Mouse (Mus musculus): ENCODE results near the gene Tspan18. TPM values are rescaled to one million over a fixed set of nuclear protein-coding genes. Genes with fewer than 3 reads are reported as not detected.

Tspan18 gene
- total RNA-seq, 2 experiments from 2014 or later = 1.4 to 1.6 TPM

DNA sequence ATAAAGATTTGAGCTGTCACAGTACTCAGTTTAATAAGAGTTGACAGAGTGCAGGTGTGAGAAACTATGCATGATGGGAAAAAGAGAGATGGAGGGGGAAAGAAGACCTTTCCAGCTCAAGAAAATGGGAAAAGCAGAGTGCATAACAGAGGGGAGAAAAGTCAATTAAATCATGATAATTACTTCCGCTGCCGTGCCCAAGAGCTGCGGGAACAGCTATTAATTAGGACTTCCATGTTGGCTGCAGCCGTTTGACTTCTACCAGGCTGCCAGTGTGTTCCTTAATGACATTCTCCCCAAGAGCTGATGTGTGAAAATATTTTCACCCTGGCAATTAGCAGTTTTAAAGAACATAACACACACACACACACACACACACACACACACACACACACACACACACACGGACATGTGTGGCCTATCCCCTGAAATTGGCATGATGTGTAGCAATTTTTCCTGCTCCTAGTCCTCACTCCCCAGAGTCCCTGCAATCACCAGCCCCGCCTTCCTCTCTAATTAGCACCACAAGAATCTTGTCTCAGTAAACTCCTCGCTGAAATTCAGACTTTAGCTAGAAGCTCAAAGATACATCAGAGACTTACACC is 67.6 kb downstream of the Tspan18 start:
- DNase-seq (ENCODE audit: low spot score in 2 of 2) = no peak

DNA sequence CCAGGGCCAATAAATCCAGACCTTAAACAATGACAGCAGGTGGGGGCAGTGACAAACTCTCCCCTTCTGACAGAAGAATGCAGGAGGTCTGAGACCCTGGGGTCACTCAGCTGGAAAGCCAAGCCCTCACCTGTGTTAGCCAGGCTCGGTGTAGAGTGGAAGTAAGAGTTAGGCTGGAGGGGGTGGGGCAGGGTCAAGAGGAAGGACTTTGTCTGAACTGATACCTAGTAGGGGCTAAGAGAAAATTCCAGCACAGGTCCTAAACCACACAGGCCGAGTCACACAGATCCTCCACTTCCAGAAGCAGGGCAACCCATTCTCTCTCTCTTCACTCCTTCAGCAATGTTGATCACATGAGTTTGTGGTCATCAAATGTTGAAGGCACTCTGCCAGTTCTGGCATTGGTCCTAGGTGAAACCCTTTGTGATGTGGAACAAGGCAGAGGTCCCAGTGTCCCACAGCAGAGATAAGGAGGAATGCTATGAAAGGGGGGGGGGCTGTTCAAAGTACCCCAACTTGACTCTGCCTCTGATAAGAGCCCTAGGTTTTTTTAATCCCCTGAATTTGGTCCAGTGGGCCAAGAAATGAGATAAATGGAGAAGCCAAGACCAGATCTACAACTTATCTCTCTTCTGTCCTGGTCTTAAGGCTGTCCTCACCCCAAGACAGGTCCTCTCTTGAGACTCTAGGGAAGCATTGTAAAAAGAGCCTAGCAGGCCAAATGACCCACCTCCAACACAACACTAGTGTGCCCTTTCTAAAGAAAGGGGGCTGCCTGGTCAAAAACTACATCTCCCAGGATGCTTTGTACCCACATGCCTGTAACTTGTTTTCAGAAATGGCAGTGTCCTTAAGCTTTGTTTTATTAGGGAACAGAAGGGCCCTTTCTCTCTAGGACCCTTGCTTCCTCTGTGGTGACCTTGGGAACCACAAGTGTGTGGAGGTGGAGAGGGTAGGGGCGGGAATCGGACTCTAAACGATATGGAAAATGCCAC is 71.7 kb downstream of the Tspan18 start:
- no peak for DNase-seq (ENCODE audit: low spot score in 2 of 2)

DNA sequence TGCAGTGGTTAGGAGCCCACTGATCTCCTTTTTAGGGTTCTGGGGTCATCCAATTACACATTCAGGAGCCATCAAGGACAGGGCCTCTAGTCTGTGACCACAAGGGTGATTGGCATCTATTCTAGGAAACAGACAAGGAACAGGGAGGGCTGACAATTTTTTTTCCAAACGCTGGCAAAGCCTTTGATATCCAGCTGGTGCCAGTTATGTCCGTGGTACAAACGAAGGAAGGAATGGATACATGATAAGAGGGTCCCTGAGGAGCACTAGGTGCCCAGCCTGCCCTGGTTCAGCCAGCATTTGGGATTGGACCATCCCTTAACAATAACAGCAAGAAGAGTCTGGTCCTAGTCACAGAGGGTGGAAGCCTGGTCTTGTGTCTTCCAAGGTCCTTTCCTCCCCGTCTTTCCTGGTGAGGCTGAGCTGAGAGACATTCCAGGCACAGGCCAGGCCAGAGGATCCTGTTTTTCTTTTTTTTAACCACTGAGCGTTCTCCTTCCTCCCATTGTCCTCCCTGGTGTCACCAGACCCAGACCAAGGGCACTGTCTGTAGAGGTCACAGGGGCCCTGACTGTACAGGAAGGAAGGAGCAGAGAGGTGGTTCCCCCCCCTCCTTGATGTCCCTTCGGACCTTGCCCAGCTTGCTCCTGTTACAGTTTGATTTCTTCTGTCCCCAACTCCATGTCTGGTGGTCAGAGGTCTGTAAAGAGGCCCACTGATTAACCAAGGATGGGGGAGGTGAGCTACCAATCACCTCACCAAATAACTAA is 72.6 kb downstream of the Tspan18 start:
- no peak for DNase-seq (ENCODE audit: low spot score in 2 of 2)

DNA sequence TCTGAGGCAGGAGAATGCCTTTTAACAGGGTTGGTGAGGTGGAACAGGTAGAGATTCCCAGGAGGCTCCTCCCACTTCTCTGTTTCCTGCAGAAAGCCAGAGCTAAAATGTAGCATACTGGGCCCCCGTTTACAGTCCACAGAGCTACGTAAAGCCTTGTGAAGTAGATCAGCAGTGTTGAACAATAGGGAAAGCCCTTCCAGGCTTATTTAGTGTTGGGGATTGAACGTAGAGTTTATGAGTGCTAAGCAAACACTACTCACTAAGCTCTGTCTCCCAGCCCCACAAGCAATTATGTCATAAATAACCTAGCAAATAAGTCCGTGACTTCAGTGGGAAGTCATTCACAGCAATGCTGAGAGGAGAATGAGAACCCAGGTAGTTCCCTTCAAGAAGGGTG is 76.7 kb downstream of the Tspan18 start:
- no peak for DNase-seq (ENCODE audit: low spot score in 2 of 2)

DNA sequence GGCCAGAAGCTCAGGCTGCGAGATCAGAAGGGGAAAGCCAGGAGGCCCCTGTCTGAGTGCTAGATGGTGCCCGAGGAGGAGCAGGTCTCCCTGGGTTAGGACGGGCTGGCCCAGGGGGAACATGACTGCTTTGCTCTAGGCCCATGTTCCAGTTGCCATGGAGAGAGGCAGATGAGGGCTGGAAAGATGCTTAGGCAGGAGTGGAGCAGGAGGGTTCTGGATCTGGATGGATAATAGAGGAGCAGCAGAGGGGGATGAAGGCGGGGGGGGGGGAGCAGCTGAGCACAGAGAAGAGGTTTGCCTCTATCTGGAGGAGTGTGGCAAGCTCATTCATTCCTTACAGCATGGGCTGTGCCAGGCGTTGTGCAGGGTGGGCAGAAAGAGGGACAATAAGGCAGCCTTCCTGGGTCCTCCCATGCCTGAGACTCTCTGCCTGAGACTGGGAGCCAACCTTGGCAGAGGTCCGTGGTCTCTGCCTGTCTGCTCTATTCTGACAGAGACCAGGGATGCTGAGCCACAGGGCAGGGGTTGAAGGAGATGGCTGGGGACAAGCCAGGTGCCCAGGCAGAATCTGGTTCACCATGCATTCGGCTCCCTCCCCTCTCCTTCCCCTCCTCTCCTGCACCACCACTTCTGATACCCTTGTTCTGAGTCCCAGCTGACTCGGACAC is 77.4 kb downstream of the Tspan18 start:
- DNase-seq (ENCODE audit: low spot score in 2 of 2) = no peak

DNA sequence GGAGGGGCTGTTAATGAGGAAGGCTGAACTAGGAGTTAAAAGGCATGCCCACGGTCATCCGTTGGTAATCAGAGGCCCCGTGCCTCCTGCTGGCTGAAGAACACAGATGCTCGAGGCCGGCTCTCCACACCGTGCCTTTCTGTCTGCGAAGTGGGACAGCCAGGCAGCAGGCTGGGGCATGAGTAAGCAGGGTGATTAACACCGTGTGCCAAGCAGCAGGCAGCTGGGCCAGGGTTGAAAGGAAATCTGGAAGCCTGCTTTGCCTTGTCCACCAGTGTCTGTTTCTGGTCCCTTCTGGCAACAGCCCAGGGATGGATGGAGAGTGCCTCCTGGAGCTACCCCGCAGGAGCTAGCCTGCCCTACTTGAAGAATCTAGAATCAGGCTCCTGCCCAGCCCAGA is 81.9 kb downstream of the Tspan18 start:
- DNase-seq (ENCODE audit: low spot score in 2 of 2) = peak; percentile 9 to 29

DNA sequence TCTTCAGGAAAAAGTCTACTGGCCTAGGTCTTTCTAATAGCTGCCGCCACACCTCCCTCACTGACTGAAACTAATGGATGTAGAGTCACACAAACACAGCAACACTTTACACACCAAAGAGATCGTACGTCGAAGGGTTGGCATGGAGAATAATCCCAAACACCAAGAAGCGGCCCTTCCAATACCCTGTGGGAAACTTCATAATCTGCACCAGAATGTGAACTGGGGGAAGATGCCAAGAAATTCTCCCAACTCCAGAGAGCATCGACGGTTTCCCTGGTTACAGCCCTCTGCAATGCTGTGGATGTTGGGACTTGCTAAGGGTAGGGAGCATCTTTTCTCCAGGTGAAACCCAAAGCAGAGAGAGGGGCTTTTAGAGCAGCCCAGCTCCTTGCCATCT is 83.7 kb downstream of the Tspan18 start:
- DNase-seq (ENCODE audit: low spot score in 2 of 2) = no peak

DNA sequence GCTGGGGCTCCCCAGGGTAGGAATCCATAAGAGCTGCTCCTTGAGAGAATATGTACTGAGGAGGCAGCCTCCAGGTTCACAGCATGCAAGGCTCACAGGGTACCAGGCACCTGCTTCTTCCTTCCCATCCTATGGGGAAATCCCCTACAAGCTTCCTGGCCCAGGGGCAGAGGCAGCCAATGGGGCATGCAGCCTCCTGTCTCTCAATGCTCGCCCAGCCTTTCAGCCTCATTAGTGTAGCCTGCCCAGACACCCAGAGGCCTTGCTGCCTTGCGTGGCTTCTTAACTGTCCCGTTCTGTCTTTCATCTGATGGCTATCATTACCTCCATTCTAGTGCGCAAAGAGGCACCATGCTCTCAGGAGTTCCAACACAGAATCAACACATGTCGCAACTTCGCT is 85.2 kb downstream of the Tspan18 start:
- DNase-seq (ENCODE audit: low spot score in 2 of 2) = no peak

DNA sequence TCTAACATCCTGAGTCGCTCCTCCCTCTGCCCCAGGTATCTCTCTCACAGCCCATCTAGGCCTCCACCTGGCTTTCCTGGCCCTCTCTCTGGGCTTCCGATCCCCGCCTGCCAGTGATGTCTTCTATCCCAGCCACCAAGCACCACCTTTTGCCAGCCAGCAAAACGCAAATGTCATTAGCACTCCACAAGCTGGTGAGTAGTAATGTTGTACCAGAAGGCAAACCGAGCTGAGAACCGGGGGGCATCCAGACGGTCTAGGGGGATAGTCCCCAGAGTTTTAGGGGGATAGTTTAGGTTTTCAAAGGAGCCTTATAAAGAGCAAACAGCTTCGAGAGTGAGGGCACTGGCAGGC is 90.2 kb downstream of the Tspan18 start:
- DNase-seq (ENCODE audit: low spot score in 2 of 2) = no peak

DNA sequence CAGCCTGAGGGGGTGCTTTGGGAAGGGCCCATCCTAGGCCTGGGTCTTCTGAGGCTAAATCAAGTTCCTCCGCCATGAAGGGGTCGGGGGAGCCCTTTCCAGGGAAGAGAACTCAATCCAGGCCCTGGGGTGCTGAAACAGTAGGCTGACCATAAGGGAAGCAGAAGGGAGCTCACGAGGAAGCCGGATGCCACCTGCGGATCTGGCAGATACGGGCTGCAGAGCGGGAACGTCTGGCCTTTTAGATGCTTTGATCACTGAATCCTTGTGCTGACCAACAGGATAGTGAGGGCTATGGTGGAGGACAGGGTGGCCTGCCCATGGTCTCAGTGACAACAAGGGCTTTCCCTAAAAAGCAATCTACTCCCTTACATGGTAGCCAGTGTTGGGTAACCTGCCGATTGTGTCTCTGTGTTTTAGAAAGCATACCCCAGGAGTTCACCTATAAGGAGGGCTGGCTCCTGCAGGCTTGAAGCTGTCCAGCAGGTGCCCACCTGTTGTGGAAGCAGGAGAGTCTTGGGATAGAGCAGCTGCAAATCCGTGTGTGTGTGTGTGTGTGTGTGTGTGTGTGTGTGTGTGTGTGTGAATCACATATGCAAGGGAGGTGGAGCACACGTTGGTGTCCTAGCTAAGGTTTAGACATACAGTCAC is 90.7 kb downstream of the Tspan18 start:
- DNase-seq (ENCODE audit: low spot score in 2 of 2) = no peak

DNA sequence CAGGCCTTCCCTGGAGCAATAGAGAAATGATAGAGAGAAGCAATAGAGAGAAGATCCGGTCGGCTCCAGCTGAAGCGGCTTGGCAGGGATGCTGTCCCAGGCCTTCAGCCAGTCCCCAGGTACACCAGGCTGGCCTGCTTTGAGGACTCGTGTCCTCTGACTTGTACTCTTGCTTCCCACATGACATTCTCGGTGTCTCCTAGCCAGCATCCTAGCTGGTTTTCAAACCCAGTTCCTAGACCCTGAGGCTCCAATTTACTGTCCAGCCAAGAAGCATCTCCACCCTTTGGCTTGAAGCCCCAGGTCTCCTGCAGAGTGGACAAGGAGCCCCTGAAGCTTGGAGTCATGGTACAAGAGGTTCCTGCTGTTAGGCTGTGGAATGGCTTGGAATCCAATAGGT is 92.1 kb downstream of the Tspan18 start:
- no peak for DNase-seq (ENCODE audit: low spot score in 2 of 2)

DNA sequence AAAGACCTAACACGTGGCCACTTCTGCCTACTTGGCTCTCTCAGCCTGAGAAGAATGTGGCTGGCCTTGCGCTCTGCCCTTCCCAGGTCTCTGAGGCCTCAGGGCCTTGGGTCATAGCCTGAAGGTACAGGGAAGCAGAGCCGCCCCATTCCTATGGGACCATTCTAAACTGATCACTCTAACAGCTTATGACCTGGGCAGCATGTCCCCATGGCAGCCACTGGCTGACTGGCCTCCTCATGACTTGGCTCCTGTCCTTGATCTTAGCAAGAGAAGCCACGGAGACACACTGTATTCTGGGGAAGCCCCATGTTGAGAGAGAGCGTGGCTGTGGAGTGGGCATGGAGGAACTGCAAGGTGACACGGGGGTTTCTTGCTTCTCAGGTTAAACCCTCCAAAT is 95.4 kb downstream of the Tspan18 start:
- no peak for DNase-seq (ENCODE audit: low spot score in 2 of 2)

DNA sequence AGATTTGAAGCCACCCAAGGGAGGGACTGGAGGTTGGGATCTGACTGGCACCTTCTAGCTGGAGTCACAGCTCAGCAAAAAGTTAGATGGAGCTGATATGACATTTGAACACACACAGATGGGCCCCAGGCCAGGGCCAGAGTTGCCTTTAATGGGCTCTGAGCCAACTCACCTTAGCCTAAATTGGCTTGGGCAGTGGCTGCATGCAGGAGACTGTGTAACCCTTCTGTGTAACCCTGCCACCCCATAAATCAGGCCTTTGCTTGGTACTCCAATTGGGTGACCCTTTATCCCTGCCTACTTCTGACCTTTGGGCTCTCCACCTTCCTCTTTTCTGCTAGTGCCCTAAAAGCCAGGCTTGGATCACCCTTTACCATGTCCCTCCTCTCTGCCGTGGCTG is 97.2 kb downstream of the Tspan18 start:
- DNase-seq (ENCODE audit: low spot score in 2 of 2) = no peak

DNA sequence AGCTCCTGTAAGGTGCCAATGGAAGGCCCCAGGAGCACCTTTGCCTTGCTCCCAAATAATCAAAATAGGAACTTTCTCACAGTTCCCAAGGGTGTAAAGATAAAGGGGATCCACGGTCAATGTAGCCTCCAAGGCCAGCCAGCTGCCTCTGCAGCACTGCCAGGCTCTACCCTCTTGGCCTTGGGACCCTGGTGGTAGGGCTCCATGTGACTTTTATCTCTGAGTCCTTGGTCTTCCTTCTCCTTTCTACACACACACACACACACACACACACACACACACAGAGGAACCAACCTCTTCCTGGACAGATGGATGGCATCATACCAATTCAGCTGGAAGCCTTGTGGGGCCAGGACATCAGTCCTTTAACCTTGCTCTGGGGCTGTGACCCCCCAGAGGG is 102.2 kb downstream of the Tspan18 start:
- DNase-seq (ENCODE audit: low spot score in 2 of 2) = no peak

DNA sequence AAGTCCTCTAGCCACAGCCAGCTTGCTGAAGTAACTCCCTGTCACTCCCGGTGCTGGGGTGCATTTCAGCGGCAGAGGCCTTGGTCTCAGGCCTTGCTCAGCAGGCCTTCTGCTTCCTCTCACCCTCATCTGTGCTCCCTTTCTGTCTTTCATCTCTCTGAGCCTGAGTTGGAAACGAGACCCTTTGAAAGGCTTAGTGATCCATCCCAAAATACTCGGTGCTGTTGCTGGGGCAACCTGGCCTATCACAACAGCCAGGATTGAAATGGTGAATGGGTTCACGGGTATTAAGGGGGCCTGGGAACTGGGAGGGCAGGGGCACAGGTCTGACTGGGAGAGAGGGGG is 105.9 kb downstream of the Tspan18 start:
- DNase-seq (ENCODE audit: low spot score in 2 of 2) = no peak

DNA sequence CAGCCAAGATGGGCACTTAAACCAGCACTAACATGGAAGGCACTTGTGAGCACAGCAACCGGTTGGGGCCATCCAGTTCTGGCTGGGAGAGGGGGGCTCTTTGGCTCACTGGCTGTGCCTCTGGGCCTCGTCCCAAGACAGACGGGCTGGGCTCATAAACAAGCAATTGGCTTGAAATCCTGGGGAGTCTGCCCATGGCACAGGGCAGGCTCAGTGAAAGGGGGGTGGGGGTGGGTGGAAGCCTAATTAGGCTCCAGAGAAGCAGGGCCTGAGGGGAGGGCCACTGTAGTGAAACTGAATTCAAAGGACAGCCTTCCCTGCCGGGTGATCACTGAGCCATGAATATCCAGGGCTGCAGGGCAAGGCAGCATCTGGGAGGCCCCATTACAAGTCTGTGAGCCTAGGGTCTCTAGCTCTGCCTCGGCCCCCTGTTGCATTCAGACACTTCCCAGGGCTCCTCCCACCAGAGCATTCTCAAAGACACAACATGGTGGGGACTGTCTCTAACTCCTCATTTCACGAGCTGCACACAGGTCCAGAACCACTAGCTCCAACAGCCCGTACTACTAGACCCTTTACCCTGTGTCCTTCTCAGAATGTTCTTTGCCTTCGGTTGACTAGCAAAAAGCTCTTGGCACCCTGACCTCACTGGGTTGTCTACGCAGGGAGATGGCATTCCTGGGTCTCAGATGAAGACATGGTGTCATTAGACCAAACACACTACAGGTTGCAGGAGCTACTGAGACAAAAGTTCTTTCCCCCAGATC is 106.4 kb downstream of the Tspan18 start:
- peak in 1 of 2 experiments; percentile 22 for DNase-seq (ENCODE audit: low spot score in 2 of 2)

DNA sequence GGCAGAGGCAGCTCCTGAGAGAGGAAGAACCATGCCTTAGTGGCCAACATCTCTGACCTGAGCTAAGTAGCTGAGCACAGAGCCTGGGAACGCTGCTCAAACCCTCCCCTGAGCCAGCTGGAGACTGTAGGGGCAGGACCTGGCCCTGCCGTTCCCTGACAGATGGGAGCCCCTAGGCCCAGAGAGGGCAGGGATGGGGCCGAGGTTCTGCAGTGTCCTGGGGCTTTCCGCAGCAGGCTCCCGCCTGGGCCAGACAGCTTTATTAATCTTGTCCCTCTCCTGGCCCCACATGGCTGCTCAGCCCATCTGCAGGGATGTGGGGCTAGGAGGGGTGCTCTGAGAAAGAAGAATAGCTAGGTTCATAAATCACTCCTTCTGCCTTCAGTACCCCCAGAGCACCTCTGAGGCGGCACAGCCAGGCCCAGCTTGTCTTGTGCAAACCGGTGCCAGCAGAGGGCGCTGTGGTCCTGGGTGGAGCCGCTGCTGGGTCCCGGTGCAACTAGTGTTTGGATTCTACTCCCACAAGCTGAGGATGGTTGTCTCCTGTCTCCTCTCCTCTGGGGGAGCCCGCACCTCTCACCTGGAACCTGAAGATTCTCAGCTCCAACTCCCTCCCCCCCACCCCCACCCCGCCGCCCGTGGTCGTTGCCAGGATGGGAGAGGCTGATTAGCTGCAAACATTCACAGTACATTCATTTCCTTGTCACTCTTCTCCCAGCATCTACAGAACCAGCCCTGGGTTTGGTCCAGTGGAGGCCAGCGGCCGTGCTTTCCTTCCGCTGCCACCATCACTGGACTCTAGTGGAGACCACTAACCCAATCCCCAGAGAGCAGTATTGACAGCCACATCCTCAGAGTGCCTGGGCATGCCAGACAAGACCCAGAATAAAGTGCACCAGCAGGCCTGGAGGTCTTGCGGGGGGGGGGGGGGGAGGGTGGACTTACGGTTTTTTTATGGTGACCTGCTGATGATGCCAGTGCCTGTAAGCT is 107.4 kb downstream of the Tspan18 start:
- peak; percentile 69 to 80 for DNase-seq (ENCODE audit: low spot score in 2 of 2)

DNA sequence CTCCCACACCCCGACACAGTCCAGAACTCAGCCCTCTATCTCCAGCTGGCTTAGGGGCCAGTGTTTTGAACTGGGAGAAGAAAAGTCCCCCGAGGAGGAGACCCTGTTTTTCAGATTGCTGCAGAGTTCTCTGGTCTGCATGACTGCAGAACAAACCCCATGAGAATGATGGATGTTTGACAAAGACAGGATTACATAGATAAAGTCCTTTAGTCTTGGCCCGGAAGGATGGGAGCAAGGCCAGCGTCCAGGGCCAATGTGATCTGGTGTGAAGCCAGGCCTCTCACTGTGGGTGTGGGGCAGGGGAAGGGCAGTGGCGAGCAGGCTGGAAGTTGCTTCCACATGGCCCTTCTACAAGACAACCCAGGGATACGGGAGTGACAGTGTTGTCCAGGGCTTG is 110.8 kb downstream of the Tspan18 start:
- DNase-seq (ENCODE audit: low spot score in 2 of 2) = no peak

DNA sequence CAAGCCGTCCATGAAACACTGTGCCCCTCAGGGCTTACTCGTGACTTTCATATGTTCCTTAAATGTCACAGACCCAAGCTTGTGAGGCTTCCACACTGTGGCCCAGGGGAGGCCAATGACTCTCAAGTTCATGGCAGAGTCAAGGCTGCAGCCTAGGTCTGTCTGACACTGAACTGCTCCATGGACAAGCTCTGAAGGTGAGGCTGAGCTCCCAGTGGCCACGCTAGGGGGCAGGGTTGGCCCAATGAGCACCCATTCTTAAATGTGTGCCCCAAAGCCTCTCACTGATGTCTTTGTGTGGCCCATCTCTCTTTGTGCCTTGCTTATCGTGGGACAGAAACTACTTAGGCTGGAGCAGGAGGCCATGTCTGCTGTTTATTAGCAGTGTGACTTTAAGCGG is 113.9 kb downstream of the Tspan18 start:
- no peak for DNase-seq (ENCODE audit: low spot score in 2 of 2)

All from left cerebral cortex, adult 18-20 months (tissue).